Mouse (Mus musculus): ENCODE data around the gene Pomt2. TPM values are rescaled to one million over a fixed set of nuclear protein-coding genes. Genes with fewer than 3 reads are reported as not detected.

Gene Pomt2
- polyA plus RNA-seq (2014; fragmentation: Nextera tagmentation; extraction: Ambion mirVana), result 12.2 and 16.6 TPM in 2 replicates

DNA sequence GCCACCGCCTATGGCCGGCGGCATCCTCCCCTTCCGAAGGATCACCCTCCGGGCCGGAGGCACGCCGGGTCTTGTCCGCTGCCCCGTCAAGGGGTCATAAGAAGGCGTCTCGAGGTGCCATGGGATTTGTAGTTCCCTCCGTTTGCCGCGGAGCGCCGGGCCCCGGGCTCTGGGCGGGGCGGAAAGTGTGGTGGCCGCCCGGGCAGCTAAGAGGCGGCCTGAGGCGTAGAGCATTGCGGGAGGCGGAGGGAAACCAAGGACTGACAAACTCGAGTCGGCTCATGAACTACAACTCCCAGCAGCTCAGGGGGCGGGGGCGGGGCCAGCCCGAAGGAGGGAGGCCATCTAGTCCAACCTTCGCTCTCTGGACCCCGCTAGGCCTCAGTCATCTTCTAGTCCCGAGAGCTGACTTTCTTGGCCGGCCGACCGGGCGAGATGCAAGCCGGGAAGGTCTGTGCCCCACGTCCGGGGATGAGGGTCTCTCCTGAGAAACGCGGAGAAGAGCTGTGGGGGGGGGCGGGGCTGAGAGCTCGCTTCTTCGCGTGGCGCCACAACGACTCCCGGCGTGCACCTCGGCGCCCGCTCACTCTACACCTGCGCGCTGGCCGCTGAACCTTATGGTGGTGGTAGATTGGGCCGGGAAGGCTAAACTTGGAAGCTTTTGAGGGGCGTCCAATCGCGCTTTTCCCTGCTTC, at the start of gene Pomt2:
Gene Pomt2, minus strand, starts transcription at position 574 of the 695 bp plus-strand sequence.
- Histone ChIP-seq H3K9ac (replicated peaks; ENCODE audit: low read length) (peak within 1 kb of the TSS; percentile 80), H3K4me3 (replicated peaks; ENCODE audit: low read depth, low read length) (peak within 1 kb of the TSS; percentile 92), H3K36me3 (ENCODE audit: control insufficient read depth, insufficient read depth, low read length) (no peaks in the 10 kb centered on the region), H3K9me3 (ENCODE audit: control insufficient read depth, low read length) (0 out of 2 replicates have a peak, but pooled peaks cover 1% of the 10 kb centered on the region), H3K4me1 (ENCODE audit: control insufficient read depth, insufficient read depth, low read length) (peaks cover 11% of the 10 kb centered on the region; the same call in 1 of the 2 replicates), H3K27me3 (ENCODE audit: control insufficient read depth, insufficient read depth, low read length) (no peaks in the 10 kb centered on the region), H3K27ac (replicated peaks; ENCODE audit: low read depth, low read length) (peak within 1 kb of the TSS; percentile 98), H3K4me2 (ENCODE audit: low read length) (peak within 1 kb of the TSS; percentile 65)
- ATAC-seq (ENCODE audit: low FRiP score, low TSS enrichment) (peak; percentile 95), DNase-seq (peak; percentile 94)
- under 1% methylated on average over 59 of the region's 61 CpGs for WGBS

DNA sequence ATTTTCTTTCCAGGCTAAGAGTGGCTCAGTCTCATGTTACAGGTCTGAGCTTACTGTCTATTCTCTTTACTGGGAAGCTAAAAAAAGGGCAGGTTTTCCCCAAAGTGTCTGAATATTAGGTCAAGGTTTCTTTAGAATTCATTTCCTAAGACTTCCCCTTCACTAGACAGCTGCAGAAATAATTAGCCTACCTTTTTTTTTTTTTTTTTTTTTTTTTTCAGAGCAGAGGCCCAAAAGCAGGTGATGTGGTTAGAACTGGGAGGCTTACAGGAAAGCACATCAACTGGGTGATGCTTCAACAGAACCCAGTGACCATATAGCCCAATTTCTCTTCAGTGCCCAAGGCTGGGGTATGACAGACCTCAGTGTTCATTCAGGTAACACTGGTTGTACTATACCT, 48.5 kb upstream of the Pomt2 start:
- no peak overlapping the region for H3K4me2 ChIP-seq (ENCODE audit: low read length)

DNA sequence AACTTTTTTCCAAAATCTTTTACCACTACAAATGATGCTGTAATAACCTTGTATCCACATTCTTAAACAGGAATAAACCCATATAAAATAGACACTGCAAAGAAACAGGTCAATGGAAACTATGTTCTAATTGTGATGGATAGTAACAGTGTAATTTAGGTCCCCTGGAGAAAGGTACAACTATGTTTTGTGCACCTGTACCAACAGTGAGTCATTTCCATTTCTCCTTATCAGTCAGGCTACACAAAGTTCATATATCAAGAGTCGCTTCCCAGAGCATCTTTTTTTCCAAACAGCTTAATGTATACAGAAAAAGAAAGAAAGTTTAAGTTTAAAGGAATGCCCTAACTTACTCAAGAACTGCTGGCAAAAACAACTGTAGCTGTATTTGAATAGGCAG, 47.3 kb upstream of the Pomt2 start:
- ATAC-seq (ENCODE audit: low FRiP score, low TSS enrichment) (no peak), DNase-seq (no peak)
- no peak overlapping the region for H3K4me2 ChIP-seq (ENCODE audit: low read length)
- H3K9ac ChIP-seq (replicated peaks; ENCODE audit: low read length), result no peak overlapping the region
- H3K4me1 ChIP-seq (ENCODE audit: control insufficient read depth, insufficient read depth, low read length), result peaks cover 9% of the 10 kb centered on the region; the same call in 1 of the 2 replicates
- H3K27me3 ChIP-seq (ENCODE audit: control insufficient read depth, insufficient read depth, low read length), result no peaks in the 10 kb centered on the region
- no peak overlapping the region for H3K4me3 ChIP-seq (replicated peaks; ENCODE audit: low read depth, low read length)
- no peaks in the 10 kb centered on the region for H3K9me3 ChIP-seq (ENCODE audit: control insufficient read depth, low read length)
- H3K27ac ChIP-seq (replicated peaks; ENCODE audit: low read depth, low read length), result no peak overlapping the region
- 89% methylated on average over 1 of the region's 1 CpGs for WGBS
- H3K36me3 ChIP-seq (ENCODE audit: control insufficient read depth, insufficient read depth, low read length), result no peaks in the 10 kb centered on the region

More for the DNA sequence above, 48.5 kb upstream of the Pomt2 start:
- H3K9me3 ChIP-seq (ENCODE audit: control insufficient read depth, low read length), result no peaks in the 10 kb centered on the region
- no peak overlapping the region for H3K9ac ChIP-seq (replicated peaks; ENCODE audit: low read length)
- no peaks in the 10 kb centered on the region for H3K36me3 ChIP-seq (ENCODE audit: control insufficient read depth, insufficient read depth, low read length)
- DNase-seq (no peak), ATAC-seq (ENCODE audit: low FRiP score, low TSS enrichment) (no peak)
- no peak overlapping the region for H3K27ac ChIP-seq (replicated peaks; ENCODE audit: low read depth, low read length)
- H3K4me3 ChIP-seq (replicated peaks; ENCODE audit: low read depth, low read length), result no peak overlapping the region
- no peaks in the 10 kb centered on the region for H3K27me3 ChIP-seq (ENCODE audit: control insufficient read depth, insufficient read depth, low read length)
- H3K4me1 ChIP-seq (ENCODE audit: control insufficient read depth, insufficient read depth, low read length), result peaks cover 9% of the 10 kb centered on the region

DNA sequence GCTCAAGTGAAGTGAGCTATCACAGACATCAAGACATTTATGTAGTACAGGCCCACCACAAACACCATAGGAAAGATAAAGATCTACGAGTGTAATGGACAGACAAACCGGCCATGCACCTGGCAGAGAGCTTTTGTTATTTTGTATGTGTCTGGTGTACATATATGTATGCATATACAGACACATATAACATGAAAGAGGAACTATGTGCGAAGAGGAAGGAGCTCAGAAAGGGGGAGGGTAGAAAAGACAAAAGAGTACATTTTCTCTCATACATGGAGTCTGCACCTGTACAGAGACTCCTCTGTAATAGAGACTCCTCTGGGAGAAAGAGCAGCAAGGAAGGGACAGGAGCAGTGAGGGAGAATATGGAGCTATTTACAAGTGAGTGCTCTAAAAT, 45.2 kb upstream of the Pomt2 start:
- Histone ChIP-seq H3K4me1 (ENCODE audit: control insufficient read depth, insufficient read depth, low read length) (no peaks in the 10 kb centered on the region), H3K9ac (replicated peaks; ENCODE audit: low read length) (no peak overlapping the region), H3K27me3 (ENCODE audit: control insufficient read depth, insufficient read depth, low read length) (no peaks in the 10 kb centered on the region), H3K4me2 (ENCODE audit: low read length) (no peak overlapping the region), H3K4me3 (replicated peaks; ENCODE audit: low read depth, low read length) (no peak overlapping the region), H3K36me3 (ENCODE audit: control insufficient read depth, insufficient read depth, low read length) (no peaks in the 10 kb centered on the region), H3K27ac (replicated peaks; ENCODE audit: low read depth, low read length) (no peak overlapping the region), H3K9me3 (ENCODE audit: control insufficient read depth, low read length) (no peaks in the 10 kb centered on the region)
- WGBS, result 91% methylated on average over 3 of the region's 3 CpGs
- no peak for ATAC-seq (ENCODE audit: low FRiP score, low TSS enrichment)
- DNase-seq, result no peak

DNA sequence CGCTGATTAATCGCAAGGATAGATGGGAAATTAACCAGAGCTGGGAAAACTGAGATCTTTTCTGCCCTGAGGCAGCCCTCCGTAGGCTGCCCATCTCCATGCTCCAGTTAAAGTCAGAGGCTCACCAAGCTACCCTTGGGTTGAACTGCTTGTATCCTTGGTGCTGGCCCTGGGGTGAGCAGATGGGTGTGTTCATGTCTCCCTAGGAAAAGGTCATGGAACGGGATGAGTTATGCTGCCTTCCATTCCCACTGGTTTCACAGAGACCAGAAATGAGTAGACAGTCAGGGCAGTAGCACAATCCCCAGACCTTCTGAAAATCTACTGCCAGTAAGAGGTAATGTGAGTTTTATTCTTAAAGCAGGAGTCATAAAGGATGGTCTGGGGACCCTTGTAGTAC, 29.9 kb upstream of the Pomt2 start:
- Histone ChIP-seq H3K4me3 (replicated peaks; ENCODE audit: low read depth, low read length) (no peak overlapping the region), H3K9ac (replicated peaks; ENCODE audit: low read length) (no peak overlapping the region), H3K4me2 (ENCODE audit: low read length) (no peak overlapping the region), H3K4me1 (ENCODE audit: control insufficient read depth, insufficient read depth, low read length) (no peaks in the 10 kb centered on the region), H3K27ac (replicated peaks; ENCODE audit: low read depth, low read length) (no peak overlapping the region), H3K9me3 (ENCODE audit: control insufficient read depth, low read length) (no peaks in the 10 kb centered on the region), H3K36me3 (ENCODE audit: control insufficient read depth, insufficient read depth, low read length) (peaks cover 21% of the 10 kb centered on the region), H3K27me3 (ENCODE audit: control insufficient read depth, insufficient read depth, low read length) (no peaks in the 10 kb centered on the region)
- DNase-seq, result no peak
- no peak for ATAC-seq (ENCODE audit: low FRiP score, low TSS enrichment)
- over 99% methylated on average over 4 of the region's 4 CpGs for WGBS

DNA sequence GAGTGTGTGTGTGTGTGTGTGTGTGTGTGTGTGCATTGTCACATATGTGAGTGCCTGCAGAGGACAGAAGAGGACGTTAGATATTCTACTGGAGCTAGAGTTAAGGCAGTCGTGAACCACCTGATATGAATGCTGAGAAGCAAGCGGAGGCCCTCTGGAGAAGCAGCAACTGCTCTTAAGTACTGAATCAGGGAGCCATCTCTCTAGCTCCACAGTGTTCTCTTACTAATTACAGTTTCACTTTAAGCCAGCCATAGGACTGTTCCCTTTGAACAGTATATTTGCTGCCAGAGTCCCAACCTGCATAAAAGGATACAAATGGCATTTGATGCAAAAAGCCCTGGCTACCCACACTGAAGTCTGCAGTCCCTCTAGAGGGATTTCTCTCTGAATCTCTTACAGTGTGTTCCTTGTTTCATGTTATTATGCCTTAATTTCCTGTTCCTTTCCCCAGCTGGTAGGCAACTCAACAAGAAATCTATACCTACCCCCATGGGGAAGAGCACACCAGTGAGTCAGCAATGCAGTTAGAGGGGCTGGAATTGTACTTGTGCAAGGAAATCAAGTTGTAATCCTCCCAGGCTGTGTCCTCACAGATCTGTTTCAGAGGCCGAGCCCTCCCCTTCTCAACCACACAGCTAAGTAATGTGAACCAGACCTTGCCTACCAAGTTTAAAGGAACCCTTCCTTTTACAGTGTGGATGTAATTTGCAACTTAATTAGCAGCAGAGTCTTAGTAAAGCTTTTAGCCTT, 27.6 kb upstream of the Pomt2 start:
- Histone ChIP-seq H3K9ac (replicated peaks; ENCODE audit: low read length) (no peak overlapping the region), H3K4me3 (replicated peaks; ENCODE audit: low read depth, low read length) (no peak overlapping the region), H3K27ac (replicated peaks; ENCODE audit: low read depth, low read length) (no peak overlapping the region), H3K27me3 (ENCODE audit: control insufficient read depth, insufficient read depth, low read length) (no peaks in the 10 kb centered on the region), H3K9me3 (ENCODE audit: control insufficient read depth, low read length) (no peaks in the 10 kb centered on the region), H3K4me1 (ENCODE audit: control insufficient read depth, insufficient read depth, low read length) (no peaks in the 10 kb centered on the region), H3K4me2 (ENCODE audit: low read length) (no peak overlapping the region), H3K36me3 (ENCODE audit: control insufficient read depth, insufficient read depth, low read length) (peaks cover 36% of the 10 kb centered on the region)
- ATAC-seq (ENCODE audit: low FRiP score, low TSS enrichment), result no peak
- 83% methylated on average over 4 of the region's 4 CpGs for WGBS
- no peak for DNase-seq

DNA sequence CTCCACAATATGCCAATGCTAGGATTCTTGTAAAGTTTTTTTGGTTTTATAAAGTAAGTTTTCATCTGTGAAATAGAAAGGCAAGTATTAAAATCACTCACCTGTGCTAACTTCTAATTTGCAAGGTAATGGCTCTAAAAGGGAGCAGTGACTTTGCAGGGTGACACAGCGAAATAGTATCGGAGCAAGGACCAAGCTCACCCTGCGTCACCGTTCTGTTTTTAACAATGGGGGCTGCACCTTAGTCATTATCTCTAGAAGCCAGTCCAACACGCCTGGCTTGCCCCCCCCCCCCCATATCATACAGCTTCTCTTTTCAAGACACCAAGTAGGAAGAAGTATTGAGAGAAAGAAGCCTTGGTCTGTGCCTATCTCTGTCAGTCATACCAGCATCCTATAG, 13.0 kb upstream of the Pomt2 start:
- peaks cover 9% of the 10 kb centered on the region for H3K36me3 ChIP-seq (ENCODE audit: control insufficient read depth, insufficient read depth, low read length)
- no peaks in the 10 kb centered on the region for H3K9me3 ChIP-seq (ENCODE audit: control insufficient read depth, low read length)
- no peak overlapping the region for H3K9ac ChIP-seq (replicated peaks; ENCODE audit: low read length)
- ATAC-seq (ENCODE audit: low FRiP score, low TSS enrichment) (no peak), DNase-seq (no peak)
- no peak overlapping the region for H3K27ac ChIP-seq (replicated peaks; ENCODE audit: low read depth, low read length)
- no peaks in the 10 kb centered on the region for H3K27me3 ChIP-seq (ENCODE audit: control insufficient read depth, insufficient read depth, low read length)
- no peaks in the 10 kb centered on the region for H3K4me1 ChIP-seq (ENCODE audit: control insufficient read depth, insufficient read depth, low read length)
- no peak overlapping the region for H3K4me2 ChIP-seq (ENCODE audit: low read length)
- WGBS, result 92% methylated on average over 5 of the region's 5 CpGs
- no peak overlapping the region for H3K4me3 ChIP-seq (replicated peaks; ENCODE audit: low read depth, low read length)

DNA sequence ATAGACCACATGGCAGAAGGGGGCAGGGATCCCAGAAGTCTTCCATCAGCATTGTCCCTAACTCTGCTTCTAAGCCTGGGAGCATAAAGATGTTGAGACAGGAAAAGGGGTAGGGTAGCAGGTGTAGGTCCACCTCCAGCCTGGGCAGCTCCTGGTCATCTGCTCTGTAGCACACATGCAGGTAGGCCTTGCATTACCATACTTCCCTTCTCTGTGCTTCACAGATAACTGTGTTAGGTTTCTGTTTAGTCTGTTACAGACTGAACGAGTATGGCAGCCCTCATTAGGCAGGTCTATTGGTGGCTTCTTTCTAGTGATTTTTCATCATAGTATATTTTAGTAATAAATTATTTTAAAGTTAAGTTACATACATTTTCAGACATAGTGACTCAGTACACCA, 12.5 kb upstream of the Pomt2 start:
- no peak for DNase-seq
- no peaks in the 10 kb centered on the region for H3K27me3 ChIP-seq (ENCODE audit: control insufficient read depth, insufficient read depth, low read length)
- H3K36me3 ChIP-seq (ENCODE audit: control insufficient read depth, insufficient read depth, low read length), result peaks cover 9% of the 10 kb centered on the region; the same call in 1 of the 2 replicates
- no peak overlapping the region for H3K4me2 ChIP-seq (ENCODE audit: low read length)
- H3K4me3 ChIP-seq (replicated peaks; ENCODE audit: low read depth, low read length), result no peak overlapping the region
- no peaks in the 10 kb centered on the region for H3K9me3 ChIP-seq (ENCODE audit: control insufficient read depth, low read length)
- no peak overlapping the region for H3K9ac ChIP-seq (replicated peaks; ENCODE audit: low read length)
- WGBS, result 85% methylated on average over 1 of the region's 1 CpGs
- H3K4me1 ChIP-seq (ENCODE audit: control insufficient read depth, insufficient read depth, low read length), result no peaks in the 10 kb centered on the region
- no peak overlapping the region for H3K27ac ChIP-seq (replicated peaks; ENCODE audit: low read depth, low read length)
- ATAC-seq (ENCODE audit: low FRiP score, low TSS enrichment), result no peak

DNA sequence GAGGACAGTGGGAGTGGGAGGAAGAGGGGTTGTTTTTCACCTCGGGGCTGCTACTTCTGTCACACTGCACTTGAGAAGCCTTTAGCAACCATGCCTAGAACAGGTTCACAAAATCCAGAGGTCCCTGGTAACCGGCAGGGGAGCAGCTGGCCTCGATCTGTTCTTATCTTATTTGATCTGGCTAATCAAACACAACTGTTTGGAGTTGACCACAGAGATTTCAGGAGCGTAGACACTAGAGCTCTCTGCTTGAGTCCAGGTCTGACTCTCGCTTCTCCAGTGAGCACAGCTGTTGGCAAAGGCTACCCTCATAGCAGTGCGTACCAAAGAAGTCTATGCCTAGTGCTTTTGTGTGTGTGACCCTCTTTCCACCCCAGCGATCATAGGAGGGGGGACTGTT, 10.3 kb upstream of the Pomt2 start:
- no peak overlapping the region for H3K27ac ChIP-seq (replicated peaks; ENCODE audit: low read depth, low read length)
- no peak overlapping the region for H3K4me3 ChIP-seq (replicated peaks; ENCODE audit: low read depth, low read length)
- H3K9me3 ChIP-seq (ENCODE audit: control insufficient read depth, low read length), result no peaks in the 10 kb centered on the region
- DNase-seq (no peak), ATAC-seq (ENCODE audit: low FRiP score, low TSS enrichment) (no peak)
- 0 out of 2 replicates have a peak, but pooled peaks cover 4% of the 10 kb centered on the region for H3K36me3 ChIP-seq (ENCODE audit: control insufficient read depth, insufficient read depth, low read length)
- 71% methylated on average over 7 of the region's 7 CpGs for WGBS
- H3K4me2 ChIP-seq (ENCODE audit: low read length), result no peak overlapping the region
- H3K9ac ChIP-seq (replicated peaks; ENCODE audit: low read length), result no peak overlapping the region
- no peaks in the 10 kb centered on the region for H3K4me1 ChIP-seq (ENCODE audit: control insufficient read depth, insufficient read depth, low read length)
- H3K27me3 ChIP-seq (ENCODE audit: control insufficient read depth, insufficient read depth, low read length), result no peaks in the 10 kb centered on the region

Measured in midbrain, embryonic 14.5 days (tissue).